Mouse (Mus musculus): ENCODE data around the gene 4930558K02Rik. TPM values are rescaled to one million over a fixed set of nuclear protein-coding genes. Genes with fewer than 3 reads are reported as not detected.

4930558K02Rik gene
- polyA plus RNA-seq, 1 experiment from 2014 or later: not detected

- H3K9me3 ChIP-seq: no peaks in the 10 kb centered on the region
- peak within 1 kb of the TSS; percentile 90 for H3K27ac ChIP-seq
- peak within 1 kb of the TSS; percentile 69 for H3K4me3 ChIP-seq
- H3K27me3 ChIP-seq: no peaks in the 10 kb centered on the region
- peaks cover 17% of the 10 kb centered on the region for H3K36me3 ChIP-seq
- WGBS: 3% methylated on average over 38 of the region's 38 CpGs
- peak; percentile 97 for ATAC-seq (ENCODE audit: low FRiP score, low read depth)
- H3K4me2 ChIP-seq (replicated peaks): peak within 1 kb of the TSS; percentile 70
- peaks cover 48% of the 10 kb centered on the region for H3K4me1 ChIP-seq
- peak within 1 kb of the TSS; percentile 82 for H3K9ac ChIP-seq
Measured at GRCm38 (mm10) chr1:161968589-161969407, 10.6 kb downstream of the 4930558K02Rik start, which contains the start of gene Pigc. Pigc (plus strand) TSS chr1:161969186.

- no peaks in the 10 kb centered on the region for H3K27me3 ChIP-seq
- ATAC-seq (ENCODE audit: low FRiP score, low read depth): no peak
- H3K4me1 ChIP-seq: peaks cover 45% of the 10 kb centered on the region
- no peak overlapping the region for H3K9ac ChIP-seq
- H3K27ac ChIP-seq: no peak overlapping the region
- peaks cover 17% of the 10 kb centered on the region for H3K36me3 ChIP-seq
- H3K4me3 ChIP-seq: no peak overlapping the region
- H3K4me2 ChIP-seq (replicated peaks): no peak overlapping the region
- no peaks in the 10 kb centered on the region for H3K9me3 ChIP-seq
- WGBS: 75% methylated on average over 2 of the region's 2 CpGs
Measured at GRCm38 (mm10) chr1:161967936-161968335, 11.5 kb downstream of the 4930558K02Rik start.

- no peak overlapping the region for H3K4me2 ChIP-seq (replicated peaks)
- H3K36me3 ChIP-seq: no peaks in the 10 kb centered on the region
- peak overlapping the region; percentile 33; the same call in 1 of the 2 replicates for H3K27ac ChIP-seq
- no peak overlapping the region for H3K4me3 ChIP-seq
- no peaks in the 10 kb centered on the region for H3K27me3 ChIP-seq
- no peak overlapping the region for H3K9ac ChIP-seq
- peaks cover 25% of the 10 kb centered on the region for H3K4me1 ChIP-seq
- 48% methylated on average over 3 of the region's 3 CpGs for WGBS
- ATAC-seq (ENCODE audit: low FRiP score, low read depth): peak; percentile 73; the same call in 1 of the 2 replicates
- no peaks in the 10 kb centered on the region for H3K9me3 ChIP-seq
Measured at GRCm38 (mm10) chr1:161962465-161963377, 16.7 kb downstream of the 4930558K02Rik start.

- WGBS: 79% methylated on average over 19 of the region's 19 CpGs
- H3K4me2 ChIP-seq (replicated peaks): no peak overlapping the region
- ATAC-seq (ENCODE audit: low FRiP score, low read depth): no peak
- H3K4me3 ChIP-seq: no peak overlapping the region
- no peak overlapping the region for H3K27ac ChIP-seq
- no peaks in the 10 kb centered on the region for H3K9me3 ChIP-seq
- no peaks in the 10 kb centered on the region for H3K27me3 ChIP-seq
- H3K9ac ChIP-seq: no peak overlapping the region
- peaks cover 8% of the 10 kb centered on the region for H3K4me1 ChIP-seq
- no peaks in the 10 kb centered on the region for H3K36me3 ChIP-seq
Measured at GRCm38 (mm10) chr1:161957964-161958950, 21.2 kb downstream of the 4930558K02Rik start.

- Histone ChIP-seq H3K4me2 (replicated peaks) (no peak overlapping the region), H3K9me3 (no peaks in the 10 kb centered on the region), H3K4me3 (no peak overlapping the region), H3K36me3 (no peaks in the 10 kb centered on the region), H3K9ac (no peak overlapping the region), H3K27ac (no peak overlapping the region), H3K27me3 (no peaks in the 10 kb centered on the region), H3K4me1 (no peaks in the 10 kb centered on the region)
- 72% methylated on average over 5 of the region's 5 CpGs for WGBS
- ATAC-seq (ENCODE audit: low FRiP score, low read depth): no peak
Measured at GRCm38 (mm10) chr1:161955846-161956245, 23.6 kb downstream of the 4930558K02Rik start.

- no peak overlapping the region for H3K27ac ChIP-seq
- no peaks in the 10 kb centered on the region for H3K36me3 ChIP-seq
- WGBS: 26% methylated on average over 1 of the region's 1 CpGs
- no peaks in the 10 kb centered on the region for H3K9me3 ChIP-seq
- no peak overlapping the region for H3K4me2 ChIP-seq (replicated peaks)
- H3K4me3 ChIP-seq: no peak overlapping the region
- H3K9ac ChIP-seq: no peak overlapping the region
- no peaks in the 10 kb centered on the region for H3K4me1 ChIP-seq
- no peaks in the 10 kb centered on the region for H3K27me3 ChIP-seq
- no peak for ATAC-seq (ENCODE audit: low FRiP score, low read depth)
Measured at GRCm38 (mm10) chr1:161952599-161952998, 26.8 kb downstream of the 4930558K02Rik start.

GRCm38 (mm10) chr1:161951009-161951779, 28.2 kb downstream of the 4930558K02Rik start:
- H3K4me1 ChIP-seq: no peaks in the 10 kb centered on the region
- H3K27me3 ChIP-seq: no peaks in the 10 kb centered on the region
- no peaks in the 10 kb centered on the region for H3K36me3 ChIP-seq
- ATAC-seq (ENCODE audit: low FRiP score, low read depth): no peak
- no peak overlapping the region for H3K4me2 ChIP-seq (replicated peaks)
- H3K9me3 ChIP-seq: no peaks in the 10 kb centered on the region
- H3K4me3 ChIP-seq: no peak overlapping the region
- 71% methylated on average over 5 of the region's 5 CpGs for WGBS
- no peak overlapping the region for H3K27ac ChIP-seq
- no peak overlapping the region for H3K9ac ChIP-seq

GRCm38 (mm10) chr1:161942082-161942481, 37.4 kb downstream of the 4930558K02Rik start:
- Histone ChIP-seq H3K4me2 (replicated peaks) (no peak overlapping the region), H3K27ac (no peak overlapping the region), H3K9ac (no peak overlapping the region), H3K9me3 (no peaks in the 10 kb centered on the region), H3K4me1 (no peaks in the 10 kb centered on the region), H3K27me3 (no peaks in the 10 kb centered on the region), H3K36me3 (no peaks in the 10 kb centered on the region), H3K4me3 (no peak overlapping the region)
- ATAC-seq (ENCODE audit: low FRiP score, low read depth): no peak
- 75% methylated on average over 2 of the region's 2 CpGs for WGBS

GRCm38 (mm10) chr1:161932286-161932685, 47.1 kb downstream of the 4930558K02Rik start:
- 73% methylated on average over 4 of the region's 4 CpGs for WGBS
- ATAC-seq (ENCODE audit: low FRiP score, low read depth): no peak

GRCm38 (mm10) chr1:161931817-161932216, 47.6 kb downstream of the 4930558K02Rik start:
- Histone ChIP-seq H3K4me1 (peaks cover 4% of the 10 kb centered on the region; the same call in 1 of the 2 replicates), H3K27ac (no peak overlapping the region), H3K4me3 (no peak overlapping the region), H3K9me3 (no peaks in the 10 kb centered on the region), H3K27me3 (no peaks in the 10 kb centered on the region), H3K9ac (no peak overlapping the region), H3K4me2 (replicated peaks) (peak overlapping the region; percentile 31), H3K36me3 (no peaks in the 10 kb centered on the region)
- ATAC-seq (ENCODE audit: low FRiP score, low read depth): no peak
- 57% methylated on average over 10 of the region's 10 CpGs for WGBS

More at GRCm38 (mm10) chr1:161932286-161932685, 47.1 kb downstream of the 4930558K02Rik start:
- Histone ChIP-seq H3K27me3 (no peaks in the 10 kb centered on the region), H3K36me3 (no peaks in the 10 kb centered on the region), H3K4me3 (no peak overlapping the region), H3K9me3 (no peaks in the 10 kb centered on the region), H3K27ac (no peak overlapping the region), H3K9ac (no peak overlapping the region), H3K4me1 (peaks cover 4% of the 10 kb centered on the region; the same call in 1 of the 2 replicates), H3K4me2 (replicated peaks) (no peak overlapping the region)
